Mouse (Mus musculus) myocyte (in vitro differentiated cells): ENCODE measurements around the gene Lpar3. TPM values are rescaled to one million over a fixed set of nuclear protein-coding genes. Genes with fewer than 3 reads are reported as not detected.
A peak's percentile ranks its signal among the peaks of the same experiment; 100 is the strongest.

Experiments used
- H3K27me3 ChIP-seq: one replicate; pipeline ENCODE4 v1.6.1; 2011; ENCODE audit not compliant: control insufficient read depth, insufficient read depth, insufficient read length
- H3K36me3 ChIP-seq: one replicate; pipeline ENCODE4 v1.6.1; 2011; ENCODE audit not compliant: control insufficient read depth, insufficient read depth
- H3K4me2 ChIP-seq: one replicate; pipeline ENCODE4 v1.6.1; 2011; ENCODE audit warnings: low read depth, control low read depth
- H3K4me3 ChIP-seq: one replicate; pipeline ENCODE4 v1.5.1; 2011; ENCODE audit warnings: mild to moderate bottlenecking, control low read depth, moderate library complexity
- H3K79me2 ChIP-seq: one replicate; pipeline ENCODE4 v1.6.1; 2011; ENCODE audit not compliant: control insufficient read depth, insufficient read depth
- H3ac ChIP-seq: one replicate; pipeline ENCODE4 v1.6.1; 2011; ENCODE audit not compliant: control insufficient read depth, insufficient read length
- CEBPB ChIP-seq: IDR thresholded peaks from 2 replicates; pipeline ENCODE4 v1.6.1; 2011; ENCODE audit warnings: mild to moderate bottlenecking, moderate library complexity; ENCODE audit not compliant: poor library complexity, insufficient read depth, severe bottlenecking
- E2F4 ChIP-seq: IDR thresholded peaks from one replicate; pipeline ENCODE4 v1.6.1; 2011; ENCODE audit warnings: mild to moderate bottlenecking, control low read depth, moderate library complexity; ENCODE audit not compliant: insufficient read depth
- MAX ChIP-seq: IDR thresholded peaks from one replicate; pipeline ENCODE4 v1.6.1; 2011; ENCODE audit warnings: low read depth, mild to moderate bottlenecking, control low read depth
- MYOD1 ChIP-seq, 3 experiments: IDR thresholded peaks; one replicate each; pipeline ENCODE4 v1.6.1; 2011; ENCODE audit warnings: control low read depth in 2 of 3, low read depth in 2 of 3, mild to moderate bottlenecking in 2 of 3, moderate library complexity in 1 of 3; ENCODE audit not compliant: insufficient read length in 2 of 3, control insufficient read depth in 1 of 3
- MYOG ChIP-seq, 3 experiments: IDR thresholded peaks; one replicate each; pipeline ENCODE4 v1.6.1; 2011; ENCODE audit warnings: control low read depth in 2 of 3, low read depth in 2 of 3, mild to moderate bottlenecking in 2 of 3; ENCODE audit not compliant: insufficient read length in 2 of 3, control insufficient read depth in 1 of 3, insufficient read depth in 1 of 3
- POLR2AphosphoS2 ChIP-seq: IDR thresholded peaks from one replicate; pipeline ENCODE4 v1.6.1; 2011; ENCODE audit warnings: low read depth, control low read depth; ENCODE audit not compliant: insufficient read length
- REST ChIP-seq: IDR thresholded peaks from one replicate; pipeline ENCODE4 v1.6.1; 2011; ENCODE audit warnings: mild to moderate bottlenecking, control low read depth, moderate library complexity; ENCODE audit not compliant: insufficient read depth, insufficient read length
- SRF ChIP-seq: IDR thresholded peaks from one replicate; pipeline ENCODE4 v1.6.1; 2011; ENCODE audit warnings: low read depth; ENCODE audit not compliant: control insufficient read depth, insufficient read length
- TCF12 ChIP-seq: IDR thresholded peaks from one replicate; pipeline ENCODE4 v1.6.1; 2011; ENCODE audit warnings: mild to moderate bottlenecking, control low read depth; ENCODE audit not compliant: poor library complexity, insufficient read depth, severe bottlenecking
- TCF3 ChIP-seq: IDR thresholded peaks from one replicate; pipeline ENCODE4 v1.6.1; 2011; ENCODE audit warnings: low read depth, control low read depth; ENCODE audit not compliant: insufficient read length
- USF1 ChIP-seq: IDR thresholded peaks from one replicate; pipeline ENCODE4 v1.6.1; 2011; ENCODE audit warnings: low read depth, mild to moderate bottlenecking, control low read depth, moderate library complexity
- polyA plus RNA-seq: library from polyadenylated mRNA; unstranded; fragments of >200 nt; fragmentation: generic; extraction: Trizol; gene quantifications from one replicate; pipeline ENCODE4 v1.2.1, GENCODE M21; 2012; ENCODE audit warnings: missing spikeins

The Lpar3 gene
- polyA plus RNA-seq, 1 experiment, result 0.22 TPM

DNA sequence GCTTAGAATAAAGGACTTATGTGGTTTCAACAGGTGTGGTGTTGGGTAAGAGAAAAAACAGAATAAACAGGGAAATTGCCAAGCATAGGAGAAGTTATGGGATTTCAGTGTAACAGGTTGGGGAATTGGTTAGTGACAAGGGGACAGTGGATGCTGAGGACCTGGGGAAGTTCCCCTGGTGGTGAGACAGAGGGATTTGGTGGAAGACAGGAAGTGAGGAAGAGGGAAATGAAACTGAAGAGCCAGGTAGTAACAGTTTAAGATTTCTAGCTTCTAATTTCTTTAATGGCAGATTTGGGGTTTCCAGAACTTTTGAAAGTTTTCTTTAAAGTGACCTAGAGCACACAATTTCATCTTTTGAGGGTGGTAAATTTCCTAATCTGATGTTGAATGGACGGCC, 23.9 kb downstream of the Lpar3 start:
- H3K4me3 ChIP-seq, result no peak overlapping the region
- H3K79me2 ChIP-seq, result no peaks in the 10 kb centered on the region
- TF ChIP-seq MYOG (IDR thresholded peaks at IDR 0.05; ENCODE audit: control insufficient read depth in 1 of 3, insufficient read depth in 1 of 3, insufficient read length in 2 of 3, low read depth in 2 of 3), result no peak
- no peak for TF ChIP-seq TCF12
- TF ChIP-seq USF1, result no peak
- no peak for TF ChIP-seq E2F4
- no peak for TF ChIP-seq MAX
- TF ChIP-seq MYOD1 (IDR thresholded peaks at IDR 0.05; ENCODE audit: control insufficient read depth in 1 of 3, insufficient read length in 2 of 3, low read depth in 2 of 3), result no peak
- no peak for TF ChIP-seq SRF
- no peak for TF ChIP-seq CEBPB
- TF ChIP-seq REST, result no peak
- TF ChIP-seq TCF3, result no peak
- no peak for TF ChIP-seq POLR2AphosphoS2
- H3K4me2 ChIP-seq, result no peak overlapping the region
- no peak overlapping the region for H3ac ChIP-seq
- H3K36me3 ChIP-seq, result no peaks in the 10 kb centered on the region
- H3K27me3 ChIP-seq, result no peaks in the 10 kb centered on the region

DNA sequence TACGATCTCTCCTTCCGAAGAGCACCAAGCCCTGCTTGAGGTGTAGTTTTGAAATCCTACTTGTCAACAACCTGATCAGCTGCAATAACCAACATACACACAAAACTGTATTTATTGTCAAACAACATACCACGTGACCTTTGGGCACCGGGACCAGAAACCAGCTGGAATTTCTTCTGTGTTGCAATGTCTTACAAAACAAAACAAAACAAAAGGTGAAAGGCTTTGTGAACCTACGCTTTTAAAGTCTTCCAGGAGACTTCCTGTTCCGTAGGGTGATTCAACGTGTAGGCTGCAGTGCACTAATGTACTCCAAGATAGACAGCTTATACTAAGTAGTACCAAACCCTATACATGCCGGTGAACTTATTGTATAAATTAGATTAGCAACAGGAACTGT, 25.8 kb downstream of the Lpar3 start:
- Histone ChIP-seq H3K4me2 (no peak overlapping the region), H3K27me3 (no peaks in the 10 kb centered on the region), H3K79me2 (no peaks in the 10 kb centered on the region), H3K36me3 (no peaks in the 10 kb centered on the region), H3ac (no peak overlapping the region), H3K4me3 (no peak overlapping the region)
- TF ChIP-seq USF1 (peak; percentile 13), E2F4 (no peak)

DNA sequence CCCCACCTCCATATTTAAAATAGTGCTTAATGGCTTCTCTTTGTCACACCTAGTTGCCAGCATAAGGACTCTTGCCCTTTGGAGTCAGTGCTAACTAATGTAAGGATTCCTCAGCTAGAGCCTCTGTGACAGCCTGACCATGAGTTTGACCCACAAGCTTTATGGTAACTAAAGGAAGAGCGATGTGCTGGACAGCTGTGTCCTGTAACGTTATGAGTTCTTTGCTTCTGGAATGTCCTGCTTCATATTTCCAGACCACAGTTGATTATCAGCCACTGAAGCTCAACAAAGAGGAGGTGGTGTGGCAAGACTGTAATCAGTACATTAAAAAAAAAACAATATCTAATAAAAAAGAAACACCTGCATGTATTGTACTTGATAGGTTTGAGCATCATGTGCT, 26.2 kb downstream of the Lpar3 start:
- no peak overlapping the region for H3ac ChIP-seq
- no peaks in the 10 kb centered on the region for H3K79me2 ChIP-seq
- TF ChIP-seq MYOG (IDR thresholded peaks at IDR 0.05; ENCODE audit: control insufficient read depth in 1 of 3, insufficient read depth in 1 of 3, insufficient read length in 2 of 3, low read depth in 2 of 3), result peak in 1 of 3 experiments; percentile 29
- TF ChIP-seq MAX, result no peak
- TF ChIP-seq TCF3, result no peak
- no peak for TF ChIP-seq CEBPB
- no peak for TF ChIP-seq REST
- peak in 2 of 3 experiments; percentile 58 to 61 for TF ChIP-seq MYOD1 (IDR thresholded peaks at IDR 0.05; ENCODE audit: control insufficient read depth in 1 of 3, insufficient read length in 2 of 3, low read depth in 2 of 3)
- TF ChIP-seq USF1, result no peak
- no peak for TF ChIP-seq SRF
- no peak for TF ChIP-seq E2F4
- no peak for TF ChIP-seq POLR2AphosphoS2
- TF ChIP-seq TCF12, result no peak
- H3K4me2 ChIP-seq, result no peak overlapping the region
- no peak overlapping the region for H3K4me3 ChIP-seq
- H3K27me3 ChIP-seq, result no peaks in the 10 kb centered on the region
- no peaks in the 10 kb centered on the region for H3K36me3 ChIP-seq

DNA sequence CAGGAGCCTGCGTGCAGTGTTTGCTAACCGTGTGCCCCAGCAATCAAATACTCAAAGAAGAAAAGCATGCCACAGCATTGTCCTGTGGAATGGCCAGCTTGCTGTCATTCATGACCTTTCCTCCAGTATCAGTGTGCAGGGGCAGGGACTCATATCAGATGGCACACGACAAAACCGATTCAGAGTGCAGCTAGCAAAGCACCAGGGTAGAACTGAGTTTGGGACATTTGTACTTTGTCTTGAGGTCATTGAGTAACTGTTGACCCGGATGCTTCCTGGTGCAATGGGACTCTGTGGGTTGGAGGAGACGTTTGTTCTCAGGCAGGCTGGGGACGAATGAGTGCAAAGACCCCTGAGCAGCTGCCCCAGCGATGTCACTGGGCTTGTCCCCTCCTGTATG, 29.1 kb downstream of the Lpar3 start:
- no peak overlapping the region for H3K4me2 ChIP-seq
- H3K27me3 ChIP-seq, result no peaks in the 10 kb centered on the region
- TF ChIP-seq MAX, result no peak
- TF ChIP-seq TCF3, result no peak
- TF ChIP-seq TCF12, result no peak
- TF ChIP-seq MYOG (IDR thresholded peaks at IDR 0.05; ENCODE audit: control insufficient read depth in 1 of 3, insufficient read depth in 1 of 3, insufficient read length in 2 of 3, low read depth in 2 of 3), result no peak
- TF ChIP-seq MYOD1 (IDR thresholded peaks at IDR 0.05; ENCODE audit: control insufficient read depth in 1 of 3, insufficient read length in 2 of 3, low read depth in 2 of 3), result no peak
- H3K36me3 ChIP-seq, result no peaks in the 10 kb centered on the region
- H3K79me2 ChIP-seq, result no peaks in the 10 kb centered on the region
- no peak overlapping the region for H3ac ChIP-seq
- H3K4me3 ChIP-seq, result no peak overlapping the region

DNA sequence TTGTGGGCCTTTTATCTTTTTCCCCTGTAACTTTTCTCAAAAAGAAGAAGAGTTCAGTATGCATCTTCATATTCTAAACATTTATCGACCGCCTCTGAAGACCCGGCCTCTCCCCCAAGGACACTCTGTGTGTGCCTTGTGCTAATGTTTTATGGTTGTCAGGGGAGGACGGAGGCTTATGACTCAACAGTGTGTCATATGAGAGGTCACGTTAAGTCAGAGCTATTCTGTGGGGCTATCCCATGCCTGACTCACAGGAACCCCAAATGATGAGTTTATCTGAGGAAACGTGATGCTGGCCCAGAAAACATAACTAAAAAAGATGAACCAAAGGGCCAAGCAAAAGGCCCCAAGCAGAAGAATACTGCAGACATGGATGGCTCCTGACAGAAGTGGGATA, 31.0 kb downstream of the Lpar3 start:
- Histone ChIP-seq H3K4me3 (no peak overlapping the region), H3K36me3 (no peaks in the 10 kb centered on the region), H3K4me2 (peak overlapping the region; percentile 59), H3K79me2 (no peaks in the 10 kb centered on the region), H3ac (no peak overlapping the region), H3K27me3 (no peaks in the 10 kb centered on the region)
- no peak for TF ChIP-seq MAX
- TF ChIP-seq CEBPB, result peak; percentile 46; the same call in 1 of the 2 replicates
